Mouse (Mus musculus): ENCODE data around the gene Slc4a4. TPM values are rescaled to one million over a fixed set of nuclear protein-coding genes. Genes with fewer than 3 reads are reported as not detected.

The Slc4a4 gene
- total RNA-seq, 2 experiments from 2014 or later: 154 to 169 TPM

DNA sequence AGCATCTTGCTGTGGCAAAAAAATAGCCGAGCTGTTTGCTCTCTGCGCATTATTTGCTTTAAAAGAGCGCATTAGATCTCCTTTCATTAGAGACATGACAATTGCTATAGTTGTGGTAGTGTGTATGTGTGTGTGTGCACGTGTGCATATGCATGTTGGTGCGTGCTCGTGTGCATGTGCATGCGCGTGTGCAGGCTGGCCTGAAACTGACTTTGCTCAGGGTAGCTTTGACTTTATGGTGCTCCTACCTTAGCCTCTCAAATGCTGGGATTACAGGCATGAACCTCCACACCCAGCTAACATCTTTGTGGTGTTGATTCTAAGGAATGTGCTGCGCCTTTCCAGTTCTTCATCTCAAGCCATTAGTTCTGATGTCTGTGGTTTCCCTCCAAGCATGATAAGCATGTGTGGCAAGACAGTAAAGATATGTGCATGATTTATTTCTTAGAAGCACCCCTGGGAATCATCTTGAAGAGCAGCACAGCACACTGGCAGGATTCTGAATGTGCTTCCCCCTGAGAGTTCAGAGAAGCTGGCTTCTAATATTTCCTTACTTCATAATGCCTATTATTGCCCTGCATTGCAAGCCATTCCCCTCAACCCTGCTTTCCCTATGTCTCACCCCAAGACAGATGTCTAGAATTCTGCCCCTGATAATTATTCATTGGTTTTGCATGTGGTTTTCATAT is 373.3 kb downstream of the Slc4a4 start:
- no peak for DNase-seq (ENCODE audit: low spot score in 2 of 2)

DNA sequence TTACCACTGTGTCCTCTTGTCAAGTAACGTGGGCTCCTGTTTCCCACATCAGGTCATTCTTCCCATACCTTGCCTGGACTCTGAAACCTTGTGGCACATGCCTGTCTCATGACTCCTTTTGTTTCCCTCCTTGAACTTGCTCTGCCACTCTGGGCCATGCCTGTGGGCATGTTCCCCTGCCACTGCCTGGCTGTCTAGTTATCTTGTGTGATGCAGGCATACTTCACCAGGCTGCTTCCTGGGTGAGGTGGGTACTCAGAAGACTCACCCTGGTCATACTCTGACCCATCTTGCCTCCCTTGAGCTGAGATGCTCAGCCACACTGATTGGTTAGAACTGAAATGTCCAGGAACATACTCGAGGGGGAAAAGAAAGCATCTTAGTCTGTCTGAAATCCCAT is 390.4 kb downstream of the Slc4a4 start:
- no peak for DNase-seq (ENCODE audit: low spot score in 2 of 2)

DNA sequence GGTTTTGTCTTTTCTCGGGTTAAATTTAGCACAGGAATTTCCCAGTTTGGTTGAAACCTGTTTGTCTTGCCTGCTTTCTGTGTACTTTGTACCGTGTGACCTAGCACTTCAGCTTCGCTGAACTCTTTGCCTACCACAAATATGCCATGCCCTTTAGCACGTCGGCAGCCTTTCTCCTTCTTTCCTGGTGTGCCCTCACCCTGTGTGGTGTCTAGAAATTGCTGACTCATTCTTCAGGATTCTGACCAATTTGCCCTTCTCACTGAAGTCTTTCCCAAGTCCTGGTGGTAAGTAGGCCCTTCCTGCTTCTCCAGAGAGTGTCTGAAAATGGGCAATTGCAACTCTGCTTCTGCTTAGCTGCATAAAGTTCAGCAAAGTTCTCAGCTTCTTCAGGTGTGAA is 391.0 kb downstream of the Slc4a4 start:
- no peak for DNase-seq (ENCODE audit: low spot score in 2 of 2)

DNA sequence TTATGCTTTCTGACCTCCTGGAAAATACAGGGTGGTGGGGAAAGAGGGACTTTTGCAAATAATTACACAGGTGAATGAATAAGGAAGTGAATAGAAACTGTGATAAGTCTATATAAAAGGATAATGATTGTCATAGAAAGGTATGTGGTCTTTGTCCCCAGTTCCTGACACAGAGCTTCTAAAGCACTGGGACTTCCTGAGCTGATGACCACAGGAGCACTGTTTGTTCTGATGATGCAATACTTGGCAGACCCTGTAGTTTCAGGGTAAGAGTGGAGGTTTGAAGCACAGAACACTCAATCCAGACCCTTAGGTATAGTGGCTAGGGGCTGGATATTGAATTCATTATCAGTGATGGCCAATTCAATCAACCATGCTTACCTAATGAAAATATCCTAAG is 391.7 kb downstream of the Slc4a4 start:
- DNase-seq (ENCODE audit: low spot score in 2 of 2): no peak

DNA sequence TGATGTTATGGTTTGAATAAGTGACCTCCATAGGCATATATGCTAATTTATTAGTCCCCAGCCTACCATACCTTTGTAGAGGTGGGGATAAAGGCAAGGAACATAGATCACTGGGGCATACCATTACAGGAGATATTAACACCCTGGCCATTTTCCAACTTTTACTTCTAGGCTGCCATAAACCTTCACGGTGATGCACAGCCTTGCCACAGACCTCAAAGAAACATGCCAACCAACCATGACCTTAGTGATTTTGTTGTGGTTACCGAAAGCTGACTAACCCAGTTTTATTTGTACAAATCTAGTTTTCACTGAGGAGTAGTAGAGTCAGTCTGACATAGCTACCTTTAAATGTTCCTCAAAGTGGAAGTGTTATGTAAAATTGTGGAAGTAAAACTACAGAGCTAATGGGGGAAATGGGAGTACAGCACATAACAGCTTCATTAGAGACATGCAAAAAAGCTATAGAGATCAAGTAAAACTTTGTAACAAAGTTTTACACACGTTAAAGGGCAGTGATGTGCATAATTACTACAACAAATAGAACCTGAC is 393.8 kb downstream of the Slc4a4 start:
- no peak for DNase-seq (ENCODE audit: low spot score in 2 of 2)

Other genes with a start within 250 kb of the Slc4a4 start
- gene Grsf1, start 210.6 kb upstream of the Slc4a4 start, total RNA-seq (2021): 100 to 1,000 TPM in 1 of 2 experiments, 10 to 100 TPM in 1; 98.3 to 108 TPM
- 10 to 100 TPM; 30.8 to 32.8 TPM for gene Mob1b, start 166.0 kb upstream of the Slc4a4 start, total RNA-seq (2021)
- 10 to 100 TPM; 15.0 to 16.2 TPM for gene Dck, start 121.8 kb upstream of the Slc4a4 start, total RNA-seq (2021)

Measured in layer of hippocampus, postnatal 14 days (tissue).